Mouse (Mus musculus) midbrain, embryonic 14.5 days (tissue): Measurements from ENCODE around the gene Srek1ip1. TPM values are rescaled to one million over a fixed set of nuclear protein-coding genes. Genes with fewer than 3 reads are reported as not detected.
A peak's percentile ranks its signal among the peaks of the same experiment; 100 is the strongest.

Experiments used
- ATAC-seq: fragments of 200-750 bp; cut with Nextera tagmentation; 2 replicates; pipeline ENCODE4 v1.8.0; 2017; ENCODE audit warnings: moderate number of reproducible peaks, moderate library complexity; ENCODE audit not compliant: low FRiP score, low TSS enrichment
- DNase-seq: peaks from one replicate; pipeline ENCODE4 v3.0.0-alpha.2; 2015
- H3K27ac ChIP-seq: fragments of 300-500 bp; sonication (generic); replicated peaks from 2 replicates; pipeline ENCODE4 v1.5.1; 2014; ENCODE audit warnings: mild to moderate bottlenecking, low read depth, low read length, moderate library complexity
- H3K27me3 ChIP-seq: fragments of 300-500 bp; sonication (generic); 2 replicates; pipeline ENCODE4 v1.6.1; 2014; ENCODE audit warnings: low read length, control low read depth, mixed read lengths; ENCODE audit not compliant: control insufficient read depth, insufficient read depth
- H3K36me3 ChIP-seq: fragments of 300-500 bp; sonication (generic); 2 replicates; pipeline ENCODE4 v1.6.1; 2014; ENCODE audit warnings: low read length, control low read depth; ENCODE audit not compliant: control insufficient read depth, insufficient read depth
- H3K4me1 ChIP-seq: fragments of 300-500 bp; sonication (generic); 2 replicates; pipeline ENCODE4 v1.6.1; 2014; ENCODE audit warnings: mild to moderate bottlenecking, antibody characterized with exemption, low read length, control low read depth; ENCODE audit not compliant: control insufficient read depth, insufficient read depth
- H3K4me2 ChIP-seq: fragments of 300-500 bp; sonication (generic); 2 replicates; pipeline ENCODE4 v1.6.1; 2014; ENCODE audit warnings: mild to moderate bottlenecking, low read length, moderate library complexity
- H3K4me3 ChIP-seq: fragments of 300-500 bp; sonication (generic); replicated peaks from 2 replicates; pipeline ENCODE4 v1.5.1; 2014; ENCODE audit warnings: low read depth, low read length
- H3K9ac ChIP-seq: fragments of 300-500 bp; sonication (generic); replicated peaks from 2 replicates; pipeline ENCODE4 v1.6.1; 2014; ENCODE audit warnings: mild to moderate bottlenecking, low read length, moderate library complexity
- H3K9me3 ChIP-seq: fragments of 300-500 bp; sonication (generic); 2 replicates; pipeline ENCODE4 v1.6.1; 2016; ENCODE audit warnings: low read length, control low read depth, mixed read lengths; ENCODE audit not compliant: control insufficient read depth
- WGBS: fragments of 180-500 bp; shearing (Covaris S2); extraction: QIAGEN DNeasy Blood & Tissue Kit; methylation state at CpG from one replicate; pipeline ENCODE4 v1.1.7; 2014; 5-methylcytosine and 5-hydroxymethylcytosine counted together
- polyA plus RNA-seq: library from polyadenylated mRNA; unstranded; fragments of >200 nt; fragmentation: Nextera tagmentation; extraction: Ambion mirVana; gene quantifications from 2 replicates; pipeline ENCODE4 v1.2.1, GENCODE M21; 2014

The Srek1ip1 gene
- polyA plus RNA-seq = 16.5 and 17.3 TPM in 2 replicates

DNA sequence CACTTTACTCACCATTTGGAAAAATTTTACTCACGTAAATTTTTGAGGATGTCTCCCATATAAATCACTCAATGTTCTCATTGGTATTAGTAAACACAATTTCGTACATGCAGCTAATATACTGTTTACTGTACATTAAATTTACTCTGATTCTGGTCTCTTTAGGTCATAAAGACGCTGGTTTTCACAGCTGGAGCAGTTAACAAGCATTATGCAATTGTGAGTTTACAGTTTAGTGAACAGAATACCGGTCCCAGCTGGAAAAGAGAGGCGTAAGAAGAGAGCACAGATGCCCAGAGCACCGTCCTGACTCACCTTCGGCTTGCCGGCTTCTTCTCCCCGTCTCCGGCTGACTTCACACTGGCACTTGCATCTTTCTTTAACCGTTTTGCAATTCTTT, at the start of gene Srek1ip1:
Gene Srek1ip1, plus strand, starts transcription at position 301 of the 400 bp plus-strand sequence.
- H3K9me3 ChIP-seq = no peaks in the 10 kb centered on the region
- H3K36me3 ChIP-seq = peaks cover 33% of the 10 kb centered on the region
- no peaks in the 10 kb centered on the region for H3K4me1 ChIP-seq
- H3K9ac ChIP-seq = no peak within 1 kb of the TSS
- 92% methylated on average over 11 of the region's 11 CpGs for WGBS
- H3K4me3 ChIP-seq = no peak within 1 kb of the TSS
- DNase-seq (no peak), ATAC-seq (no peak)
- H3K4me2 ChIP-seq = no peak within 1 kb of the TSS
- no peak within 1 kb of the TSS for H3K27ac ChIP-seq
- H3K27me3 ChIP-seq = no peaks in the 10 kb centered on the region

- Histone ChIP-seq H3K4me2 (no peak overlapping the region), H3K4me3 (no peak overlapping the region), H3K27ac (no peak overlapping the region), H3K36me3 (no peaks in the 10 kb centered on the region), H3K4me1 (no peaks in the 10 kb centered on the region), H3K9ac (no peak overlapping the region), H3K9me3 (no peaks in the 10 kb centered on the region), H3K27me3 (no peaks in the 10 kb centered on the region)
- no peak for ATAC-seq
- no peak for DNase-seq
- 92% methylated on average over 4 of the region's 4 CpGs for WGBS
These were observed 49.4 kb upstream of the Srek1ip1 start for GRCm38 (mm10) chr13:104742866-104743265.

GRCm38 (mm10) chr13:104747032-104747431, 45.3 kb upstream of the Srek1ip1 start:
- ATAC-seq (no peak), DNase-seq (no peak)
- no peaks in the 10 kb centered on the region for H3K27me3 ChIP-seq
- no peak overlapping the region for H3K4me2 ChIP-seq
- H3K9me3 ChIP-seq = no peaks in the 10 kb centered on the region
- H3K4me3 ChIP-seq = no peak overlapping the region
- H3K27ac ChIP-seq = no peak overlapping the region
- H3K9ac ChIP-seq = no peak overlapping the region
- no peaks in the 10 kb centered on the region for H3K4me1 ChIP-seq
- H3K36me3 ChIP-seq = no peaks in the 10 kb centered on the region

GRCm38 (mm10) chr13:104759381-104759780, 32.9 kb upstream of the Srek1ip1 start:
- Histone ChIP-seq H3K27me3 (no peaks in the 10 kb centered on the region), H3K4me1 (no peaks in the 10 kb centered on the region), H3K36me3 (no peaks in the 10 kb centered on the region), H3K4me3 (no peak overlapping the region), H3K9ac (no peak overlapping the region), H3K9me3 (no peaks in the 10 kb centered on the region), H3K4me2 (no peak overlapping the region), H3K27ac (no peak overlapping the region)
- no peak for ATAC-seq
- DNase-seq = no peak
- WGBS = 95% methylated on average over 1 of the region's 1 CpGs

DNA sequence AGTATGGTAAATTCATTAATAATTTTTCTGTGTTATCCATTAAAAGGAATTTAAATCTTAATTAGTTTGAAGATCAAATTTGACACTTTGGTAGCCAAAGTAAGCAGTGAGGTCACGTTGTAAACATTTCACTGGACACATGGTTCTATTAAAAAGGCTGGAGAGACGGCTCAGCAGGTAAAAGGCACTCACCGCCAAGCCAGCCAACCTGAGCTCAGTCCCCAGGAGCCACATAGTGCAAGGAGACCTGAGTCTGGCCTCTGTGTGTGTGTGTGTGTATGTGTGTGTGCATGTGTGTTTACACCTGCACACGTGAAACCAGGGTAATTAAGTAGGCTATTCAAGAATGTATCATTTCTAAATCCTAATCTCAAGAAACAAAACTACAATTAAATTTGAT, 29.9 kb upstream of the Srek1ip1 start:
- Histone ChIP-seq H3K36me3 (no peaks in the 10 kb centered on the region), H3K4me3 (no peak overlapping the region), H3K27ac (no peak overlapping the region), H3K9ac (no peak overlapping the region), H3K9me3 (no peaks in the 10 kb centered on the region), H3K27me3 (no peaks in the 10 kb centered on the region), H3K4me1 (no peaks in the 10 kb centered on the region), H3K4me2 (no peak overlapping the region)
- DNase-seq = no peak
- no peak for ATAC-seq
- WGBS = 93% methylated on average over 4 of the region's 4 CpGs

DNA sequence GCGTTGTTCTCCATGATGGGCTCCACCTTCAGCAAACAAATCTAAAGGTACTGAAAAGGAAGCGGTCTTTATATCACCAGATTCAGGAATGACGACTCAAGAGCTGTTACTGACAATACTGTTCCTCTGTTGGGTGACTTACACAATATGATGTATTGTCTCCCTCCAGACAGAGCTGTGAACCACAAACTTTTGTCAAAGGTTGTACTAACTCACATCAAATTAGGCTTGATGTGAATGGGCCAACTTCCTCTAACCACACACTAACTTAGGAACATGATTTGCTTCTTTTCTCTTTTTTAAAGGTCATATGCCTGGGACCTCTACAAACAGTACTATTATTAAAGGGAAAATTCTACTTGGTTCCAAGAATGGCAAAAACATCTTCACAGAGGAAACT, 29.1 kb upstream of the Srek1ip1 start:
- Histone ChIP-seq H3K36me3 (no peaks in the 10 kb centered on the region), H3K9ac (no peak overlapping the region), H3K4me2 (no peak overlapping the region), H3K27me3 (no peaks in the 10 kb centered on the region), H3K9me3 (no peaks in the 10 kb centered on the region), H3K4me3 (no peak overlapping the region), H3K27ac (no peak overlapping the region), H3K4me1 (no peaks in the 10 kb centered on the region)
- ATAC-seq = no peak
- no peak for DNase-seq
- WGBS = 92% methylated on average over 3 of the region's 3 CpGs

DNA sequence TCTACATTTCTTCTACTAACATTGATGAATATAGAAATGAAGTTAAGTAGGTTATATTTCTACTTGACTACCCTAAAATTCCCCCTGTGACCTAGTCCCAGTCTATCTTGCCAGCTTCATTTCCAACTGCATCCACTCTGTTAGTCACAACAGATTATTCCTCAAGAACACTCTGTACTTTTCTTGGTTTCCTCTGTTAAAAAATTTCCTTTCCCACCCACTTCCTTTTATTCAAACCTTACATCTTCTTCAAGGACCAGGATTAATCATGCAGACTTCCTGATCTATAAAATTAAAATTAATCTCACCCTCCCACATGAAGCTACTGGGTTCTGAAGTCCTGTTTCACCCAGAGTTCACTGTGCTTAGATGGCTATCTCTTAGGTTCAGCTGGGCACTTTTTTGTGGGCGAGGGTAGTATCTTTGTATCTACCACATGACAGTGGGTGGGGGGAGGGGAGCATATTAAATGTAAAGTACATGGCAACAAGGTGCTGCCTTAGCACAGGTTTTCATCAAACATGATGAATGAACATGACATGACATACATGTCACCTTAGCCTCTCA, 13.1 kb upstream of the Srek1ip1 start:
- DNase-seq = no peak
- H3K27ac ChIP-seq = no peak overlapping the region
- 84% methylated on average over 1 of the region's 1 CpGs for WGBS
- ATAC-seq = no peak
- no peaks in the 10 kb centered on the region for H3K4me1 ChIP-seq
- H3K9me3 ChIP-seq = no peaks in the 10 kb centered on the region
- H3K9ac ChIP-seq = no peak overlapping the region
- H3K4me3 ChIP-seq = no peak overlapping the region
- no peak overlapping the region for H3K4me2 ChIP-seq
- H3K36me3 ChIP-seq = peaks cover 4% of the 10 kb centered on the region; the same call in 1 of the 2 replicates
- no peaks in the 10 kb centered on the region for H3K27me3 ChIP-seq

DNA sequence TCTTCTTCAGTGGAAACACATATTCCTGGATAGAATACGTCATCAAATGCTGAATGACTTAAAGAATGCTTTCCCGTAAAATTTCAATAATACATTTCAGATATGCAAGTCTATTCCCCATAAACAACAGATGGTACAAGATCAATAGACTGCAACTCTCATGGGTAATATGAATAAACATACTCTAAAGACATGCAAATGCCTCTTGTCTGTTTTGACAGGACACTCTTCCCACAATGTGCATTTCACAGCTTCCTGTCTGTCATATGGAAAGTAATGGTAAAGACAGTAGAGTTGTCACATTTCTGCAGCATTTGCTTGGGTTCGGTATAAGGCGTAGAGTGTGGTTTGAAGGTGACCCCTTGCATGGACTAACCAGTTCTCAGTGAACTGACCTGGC, 5.0 kb upstream of the Srek1ip1 start:
- Histone ChIP-seq H3K4me2 (no peak overlapping the region), H3K4me1 (no peaks in the 10 kb centered on the region), H3K27ac (no peak overlapping the region), H3K27me3 (no peaks in the 10 kb centered on the region), H3K36me3 (peaks cover 19% of the 10 kb centered on the region), H3K9ac (no peak overlapping the region), H3K4me3 (no peak overlapping the region), H3K9me3 (no peaks in the 10 kb centered on the region)
- ATAC-seq = no peak
- no peak for DNase-seq
- WGBS = 74% methylated on average over 4 of the region's 4 CpGs

GRCm38 (mm10) chr13:104789663-104790062, 2.6 kb upstream of the Srek1ip1 start:
- 18% methylated on average over 2 of the region's 2 CpGs for WGBS
- ATAC-seq = peak; percentile 72; the same call in 1 of the 2 replicates

More at GRCm38 (mm10) chr13:104789663-104790062, 2.6 kb upstream of the Srek1ip1 start:
- Histone ChIP-seq H3K9ac (no peak overlapping the region), H3K4me2 (no peak overlapping the region), H3K36me3 (peaks cover 20% of the 10 kb centered on the region), H3K4me3 (no peak overlapping the region), H3K9me3 (no peaks in the 10 kb centered on the region), H3K27me3 (no peaks in the 10 kb centered on the region), H3K4me1 (no peaks in the 10 kb centered on the region), H3K27ac (no peak overlapping the region)
- DNase-seq = peak; percentile 85
